Mouse (Mus musculus) induced T-regulatory cell, adult 2 months (primary cell): ENCODE measurements around the gene Bcl9l.
A peak's percentile ranks its signal among the peaks of the same experiment; 100 is the strongest.

ENCODE experiments used
- DNase-seq: peaks from one replicate; pipeline ENCODE4 v3.0.0-alpha.2; 2012; ENCODE audit warnings: low read depth

The Bcl9l gene

DNA sequence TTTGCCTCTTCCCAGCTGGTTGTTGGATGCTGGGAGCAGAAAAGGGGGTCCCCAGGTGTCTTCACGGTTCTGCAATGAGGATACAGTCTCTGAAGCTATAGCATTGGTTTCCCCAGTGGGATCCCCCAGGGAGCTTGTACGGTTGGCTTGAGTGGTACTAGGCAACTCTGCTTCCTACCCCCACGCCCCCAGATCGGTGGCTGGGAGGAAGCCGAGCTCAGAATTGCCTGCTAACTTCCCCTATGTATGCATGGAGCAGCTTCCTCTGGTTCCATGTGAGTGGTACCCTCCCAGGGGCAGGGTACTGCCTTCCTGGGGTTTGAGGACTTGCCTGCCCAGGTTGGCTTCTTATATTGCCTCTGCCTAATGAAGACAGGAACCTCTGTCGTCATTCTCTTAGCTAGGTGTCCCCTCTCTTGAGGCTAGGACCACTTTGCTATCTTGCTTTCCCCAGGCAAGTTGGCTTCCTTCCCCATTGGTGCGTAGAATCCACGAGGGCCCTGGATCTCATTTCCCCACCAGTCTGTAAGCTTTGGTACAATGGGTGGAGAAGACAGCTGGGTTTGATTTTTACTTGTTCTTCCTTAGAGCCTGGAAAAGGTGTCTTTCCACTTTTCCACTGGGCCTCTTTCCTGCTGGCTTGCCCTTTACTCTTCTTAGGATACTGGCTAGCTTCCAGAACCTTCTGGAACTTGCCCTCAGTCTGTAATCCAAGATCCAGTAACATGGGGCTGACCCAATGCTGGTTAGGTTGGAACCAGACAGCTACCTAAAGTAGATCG is 29.5 kb downstream of the Bcl9l start:
- no peak for DNase-seq

DNA sequence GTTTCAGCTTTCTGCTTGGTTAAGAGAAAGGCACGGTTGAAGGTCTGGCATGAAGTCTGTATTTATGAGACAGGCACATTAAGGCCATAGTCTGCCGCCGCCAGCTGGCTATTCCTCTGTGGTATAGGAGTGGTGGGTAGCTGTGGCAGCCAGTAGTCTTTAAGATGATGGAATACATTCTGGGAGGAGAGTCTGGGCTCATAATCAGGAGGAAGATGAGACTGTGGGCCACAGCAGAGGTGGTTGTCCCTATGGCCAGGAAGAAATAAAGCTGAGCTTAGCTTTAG is 30.0 kb downstream of the Bcl9l start:
- no peak for DNase-seq

GRCm38 (mm10) chr9:44513121-44513520 is 30.5 kb downstream of the Bcl9l start:
- no peak for DNase-seq

- no peak for DNase-seq
Observed at GRCm38 (mm10) chr9:44513610-44514009, 31.0 kb downstream of the Bcl9l start.

- no peak for DNase-seq
Observed at GRCm38 (mm10) chr9:44514147-44514546, 31.5 kb downstream of the Bcl9l start.

DNA sequence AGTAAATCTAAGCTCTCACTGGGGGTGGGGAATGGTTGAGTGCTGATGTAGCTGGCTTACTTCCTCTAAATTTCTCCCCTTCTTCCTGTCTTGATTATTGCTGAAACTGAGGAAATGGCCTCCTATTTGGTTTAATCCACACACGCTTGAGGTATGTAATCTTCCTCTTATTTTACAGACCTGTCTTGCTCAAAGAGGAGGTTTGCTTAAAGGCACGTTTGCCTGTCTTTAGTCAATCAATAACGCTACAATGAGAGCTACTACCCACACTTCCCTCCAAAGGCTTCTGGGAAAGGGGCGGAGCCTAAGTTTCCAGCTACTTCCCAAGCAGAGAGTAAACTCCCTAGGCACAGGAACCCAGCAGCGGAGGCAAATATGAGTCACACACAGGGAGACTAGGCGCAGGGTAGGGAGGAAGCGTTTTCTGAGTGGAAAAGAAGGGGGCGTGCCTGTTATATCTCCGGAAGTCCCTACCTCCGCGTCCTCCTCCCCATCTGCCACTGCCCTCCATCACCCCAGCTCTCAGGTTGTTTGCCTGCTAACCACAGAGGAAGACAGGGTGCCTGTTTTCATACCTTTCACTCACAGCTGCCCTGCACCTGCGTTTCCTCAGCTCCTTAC is 32.6 kb downstream of the Bcl9l start:
- DNase-seq = peak; percentile 90

GRCm38 (mm10) chr9:44515891-44516290 is 33.3 kb downstream of the Bcl9l start:
- DNase-seq = peak; percentile 75

GRCm38 (mm10) chr9:44517368-44517767 is 34.7 kb downstream of the Bcl9l start:
- peak; percentile 73 for DNase-seq

- DNase-seq = no peak
Observed at GRCm38 (mm10) chr9:44518068-44518467, 35.4 kb downstream of the Bcl9l start.

DNA sequence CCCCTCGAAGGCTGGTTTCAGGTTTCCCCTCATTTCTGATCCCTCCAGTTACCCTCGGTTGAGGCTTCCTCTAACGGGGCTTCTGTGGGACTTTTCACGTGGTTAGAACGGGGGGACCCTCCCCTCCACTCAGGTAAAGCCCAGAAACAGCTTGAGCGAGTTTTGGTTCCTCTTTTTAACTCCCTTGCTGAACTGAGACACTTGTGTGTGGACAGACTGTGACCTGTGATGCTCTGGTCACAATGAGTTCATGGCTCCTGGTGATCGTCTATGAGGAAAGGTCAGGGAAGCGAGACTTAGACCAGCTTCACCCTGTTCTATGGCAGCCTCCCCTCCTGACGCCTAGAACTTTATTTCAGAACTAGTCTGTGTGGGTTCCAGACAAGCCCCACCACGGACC is 39.3 kb downstream of the Bcl9l start:
- no peak for DNase-seq

- DNase-seq = peak; percentile 55
Observed at GRCm38 (mm10) chr9:44523686-44524085, 41.1 kb downstream of the Bcl9l start.

DNA sequence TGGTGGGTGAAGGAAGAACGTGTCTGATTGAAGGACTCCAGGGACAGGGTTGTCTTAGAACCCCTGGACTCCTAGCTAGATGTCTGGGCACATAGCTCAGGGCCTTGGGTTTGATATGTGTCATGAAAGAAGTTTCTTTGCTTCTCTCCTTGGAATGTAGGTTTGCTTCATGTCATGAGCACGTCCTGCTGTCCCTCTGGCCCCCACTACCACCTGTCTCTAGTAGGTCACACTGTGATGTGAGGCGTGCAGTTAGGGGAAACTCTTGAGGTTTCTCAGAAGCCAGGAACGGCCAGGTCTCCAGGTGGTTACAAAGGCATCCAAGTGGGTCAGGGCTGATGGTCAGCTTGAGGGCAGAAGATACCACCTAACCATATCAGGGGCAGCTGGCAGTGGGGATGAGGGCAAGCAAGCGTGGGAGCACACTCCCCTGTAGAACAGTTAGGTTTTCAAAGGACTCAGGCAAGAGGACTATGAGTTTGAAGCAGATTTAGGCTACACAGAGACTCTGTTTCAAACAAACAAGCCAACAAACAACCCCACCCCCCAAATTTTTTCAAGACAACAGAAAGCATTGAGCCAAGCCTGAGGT is 41.7 kb downstream of the Bcl9l start:
- no peak for DNase-seq

DNA sequence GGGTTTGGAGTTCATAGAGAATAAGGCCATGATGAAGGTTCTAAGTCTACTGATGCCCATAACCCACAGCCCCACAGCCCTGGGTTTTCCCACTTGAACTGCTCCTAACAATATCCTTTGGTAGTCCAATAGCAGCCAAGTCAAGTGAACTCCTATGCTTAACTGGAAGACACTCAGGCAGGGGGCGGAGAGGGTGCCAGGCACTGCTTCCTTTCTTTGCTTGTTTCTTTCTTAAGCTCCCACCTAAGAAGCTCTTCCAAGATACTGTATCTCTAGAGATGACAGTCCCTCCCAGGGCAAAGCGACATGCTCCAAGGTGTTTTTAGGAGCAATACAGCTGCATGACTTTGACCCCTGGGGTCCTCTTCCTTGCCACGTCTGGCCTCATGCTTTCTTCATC is 42.4 kb downstream of the Bcl9l start:
- no peak for DNase-seq

GRCm38 (mm10) chr9:44525589-44525988 is 43.0 kb downstream of the Bcl9l start:
- DNase-seq = peak; percentile 53

DNA sequence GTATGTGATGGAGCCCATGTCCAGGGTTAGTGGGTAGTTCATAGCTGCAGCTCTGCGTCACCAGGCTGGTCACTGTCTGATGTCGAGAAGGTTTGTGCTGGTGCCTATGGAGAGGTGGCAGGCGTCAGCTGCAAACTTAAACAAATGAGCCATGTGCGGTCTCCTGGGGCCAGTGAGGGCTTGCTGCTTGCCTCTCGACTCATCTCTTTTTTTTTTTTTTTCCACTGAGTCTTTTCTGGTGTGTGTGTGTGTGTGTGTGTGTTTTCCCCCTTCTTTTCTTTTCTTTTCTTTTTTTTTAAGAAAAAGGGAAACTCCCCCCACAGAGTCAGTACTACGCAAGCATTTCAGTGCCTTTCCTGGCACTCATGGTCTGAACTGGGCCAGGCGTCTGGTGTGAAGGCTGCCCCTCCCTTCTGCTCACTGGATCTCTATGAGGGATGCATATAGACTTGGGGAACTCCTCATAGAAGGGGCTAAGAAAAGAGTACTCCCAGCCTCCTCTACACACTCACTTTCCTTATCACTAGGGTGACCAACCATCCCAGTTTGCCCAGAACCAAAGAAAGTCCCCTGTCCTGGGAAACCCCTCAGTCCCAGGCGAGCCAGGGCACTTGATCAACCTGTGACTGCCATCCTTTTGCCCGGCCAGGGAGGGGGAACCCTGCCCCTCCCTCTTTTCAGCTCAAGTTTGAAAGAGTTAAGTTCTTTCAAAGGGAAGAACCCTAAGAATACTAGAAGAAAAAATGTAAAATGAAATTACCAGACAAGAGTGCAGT is 43.9 kb downstream of the Bcl9l start:
- DNase-seq = peak; percentile 84

DNA sequence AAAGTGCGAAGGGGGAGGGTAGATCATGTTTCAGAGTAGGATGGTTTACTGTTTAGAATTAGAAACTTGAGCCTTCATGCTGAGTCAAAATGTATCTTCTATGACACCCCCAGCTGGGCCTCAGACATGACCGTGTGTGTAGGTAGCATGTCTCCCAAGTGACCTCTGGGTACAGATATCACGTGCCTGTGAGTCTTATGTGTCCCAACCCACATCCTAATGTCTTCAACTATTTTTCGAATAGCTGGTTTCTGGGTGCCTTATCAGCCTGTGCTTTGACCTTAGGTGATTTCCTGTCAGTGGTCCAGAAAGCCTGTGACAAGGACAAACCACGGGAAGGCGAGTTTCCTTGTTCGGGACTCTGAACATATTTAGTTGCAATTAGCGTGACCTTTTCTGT is 45.7 kb downstream of the Bcl9l start:
- DNase-seq = peak; percentile 71

DNA sequence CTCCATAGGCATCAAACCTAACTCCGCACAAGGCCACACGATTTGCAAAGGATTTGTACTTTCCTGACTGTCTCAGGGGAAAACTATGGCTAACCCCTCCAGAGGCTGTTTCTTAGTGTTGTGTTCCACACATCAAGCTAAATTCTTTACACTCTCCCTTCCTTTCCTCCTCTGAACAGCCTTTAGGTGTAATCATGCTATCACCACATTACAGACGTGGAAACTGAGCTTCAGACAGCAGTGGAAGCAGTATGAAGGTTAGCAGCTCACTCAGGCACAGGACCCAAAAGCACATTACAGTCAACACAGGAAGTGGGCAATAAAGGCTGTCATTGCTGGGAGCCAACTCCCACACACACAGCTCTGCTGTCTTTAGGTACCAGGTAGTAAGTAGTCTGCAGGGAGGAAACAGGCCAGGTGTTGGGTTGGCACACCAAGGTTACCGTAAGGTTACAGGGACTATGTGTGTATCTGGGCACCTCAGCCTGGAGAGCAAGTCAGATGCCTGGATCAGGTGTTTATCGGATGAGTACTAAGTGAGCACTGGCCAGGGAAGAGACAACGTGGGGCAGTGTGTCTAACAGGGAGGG is 50.5 kb downstream of the Bcl9l start:
- DNase-seq = peak; percentile 87

GRCm38 (mm10) chr9:44537625-44538301 is 55.1 kb downstream of the Bcl9l start:
- peak; percentile 89 for DNase-seq

GRCm38 (mm10) chr9:44539816-44540421 is 57.3 kb downstream of the Bcl9l start:
- DNase-seq = no peak

DNA sequence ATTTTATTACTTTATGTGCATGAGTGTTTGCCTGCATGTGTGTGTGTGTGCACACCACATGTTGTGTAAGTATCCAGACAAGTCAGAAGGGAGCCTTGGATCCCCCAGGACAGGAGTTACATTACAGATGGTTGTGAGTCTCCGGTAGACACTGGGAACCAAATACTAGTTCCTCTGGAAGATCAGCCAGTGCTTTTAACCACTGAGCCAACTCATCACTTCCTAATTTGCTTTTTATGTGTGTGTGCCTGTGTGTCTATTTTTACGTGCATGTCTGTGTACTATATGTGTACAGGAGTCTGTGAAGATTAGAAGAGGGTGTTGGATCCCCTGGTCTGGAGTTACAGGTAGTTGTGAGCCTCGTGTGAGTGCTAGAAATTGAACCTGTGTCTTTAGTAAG is 58.1 kb downstream of the Bcl9l start:
- DNase-seq = no peak

DNA sequence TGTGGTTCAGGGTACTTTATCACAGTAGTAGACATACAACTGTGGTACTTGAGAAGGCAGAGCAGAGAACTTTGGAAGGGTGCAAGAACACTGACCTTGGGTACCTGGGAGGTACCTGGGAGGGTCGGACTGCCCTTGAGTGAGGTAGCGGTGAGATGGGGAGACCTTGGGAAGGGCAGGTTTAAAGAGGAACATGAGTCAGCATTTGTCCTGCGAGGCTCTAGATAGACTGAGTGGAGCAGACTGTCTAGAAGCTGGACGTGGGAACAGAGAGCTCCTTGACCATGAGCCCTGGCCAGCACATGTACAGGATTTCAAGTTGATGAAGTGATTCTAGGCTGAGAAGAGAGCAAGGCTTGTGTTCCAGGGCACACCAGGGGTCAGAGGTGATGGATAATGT is 59.7 kb downstream of the Bcl9l start:
- DNase-seq = no peak
